Mouse (Mus musculus): ENCODE data around the gene Gosr1. TPM values are rescaled to one million over a fixed set of nuclear protein-coding genes. Genes with fewer than 3 reads are reported as not detected.
"Not testable (repeated sequence)": the region's sequence is repeated elsewhere in the genome, so short reads cannot be mapped to it uniquely, and the experiment has no call there.

The Gosr1 gene
- 27.5 TPM in 2 replicates for polyA plus RNA-seq (2015; fragmentation: Nextera tagmentation; extraction: Ambion mirVana)

DNA sequence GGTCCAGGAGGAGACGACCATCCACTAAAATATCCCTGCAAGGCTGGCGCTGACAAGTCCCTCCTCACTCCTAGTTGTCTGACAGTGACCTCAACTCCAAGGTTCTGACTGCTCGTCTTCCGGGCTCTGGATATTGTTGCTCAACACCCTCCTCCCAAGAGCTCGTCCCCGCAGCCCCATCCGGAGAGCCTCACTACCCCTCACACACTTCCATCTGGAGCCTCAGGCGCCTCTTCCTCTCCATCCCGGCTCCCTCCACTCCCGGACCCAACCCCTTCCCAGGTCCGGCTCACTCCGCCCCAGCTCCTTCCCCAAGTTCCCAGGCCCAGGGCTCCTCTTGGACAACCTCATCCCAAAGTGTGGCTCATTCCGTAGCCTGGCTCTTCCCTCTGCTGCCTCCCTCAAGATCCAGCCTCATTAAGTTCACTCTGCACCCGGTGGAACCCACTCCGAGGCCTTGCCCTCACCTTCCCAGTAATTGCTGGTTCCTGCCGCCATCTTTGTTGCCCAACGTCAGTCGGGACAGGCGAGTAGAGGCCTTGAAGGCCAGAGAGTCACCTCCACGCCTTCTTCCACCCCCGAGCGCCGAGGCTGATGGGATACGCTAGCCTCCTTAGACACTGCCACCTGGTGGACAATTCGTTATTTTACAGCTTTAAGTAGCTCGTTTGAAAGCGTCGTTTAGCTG, at the start of gene Gosr1:
TSS of gene Gosr1 (minus strand) at position 527 of the 688 bp plus-strand sequence.
- DNase-seq (ENCODE audit: low spot score): peak; percentile 96

DNA sequence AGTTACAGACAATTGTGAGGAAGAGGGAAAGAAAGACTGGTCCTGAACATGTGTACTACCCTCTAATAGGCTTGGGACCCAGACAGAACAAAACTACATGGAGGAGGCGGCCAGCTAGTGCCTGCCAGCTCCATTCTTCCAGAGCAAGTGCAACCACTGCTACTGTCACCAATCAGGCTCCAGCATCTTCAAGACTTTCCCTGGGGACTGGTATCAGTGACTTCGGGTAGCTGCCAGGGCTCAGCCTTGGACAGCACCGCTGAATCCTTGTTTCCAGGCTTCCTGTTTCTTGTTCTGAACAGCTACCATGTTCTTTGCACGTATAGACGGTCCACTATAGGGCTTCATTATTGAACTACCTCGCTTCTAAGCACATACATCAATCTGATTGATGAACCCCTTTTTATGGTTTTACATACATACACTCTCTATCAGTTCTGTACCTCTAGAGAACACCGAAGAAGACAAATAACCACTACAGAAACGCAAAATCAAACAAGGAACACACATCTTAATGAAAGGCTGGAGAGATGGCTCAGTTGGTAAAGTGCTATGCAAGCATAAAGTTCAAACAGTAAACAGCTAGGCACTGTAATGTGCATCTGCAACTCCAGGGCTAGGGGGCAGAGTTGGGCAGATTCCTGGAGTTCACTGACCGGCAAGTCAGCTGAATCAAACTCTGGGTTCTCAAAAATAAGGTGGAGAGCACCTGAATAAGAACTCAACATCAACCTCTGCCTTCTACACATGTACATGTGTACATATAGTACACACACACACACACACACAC, 47.5 kb upstream of the Gosr1 start:
- DNase-seq (ENCODE audit: low spot score): no peak

DNA sequence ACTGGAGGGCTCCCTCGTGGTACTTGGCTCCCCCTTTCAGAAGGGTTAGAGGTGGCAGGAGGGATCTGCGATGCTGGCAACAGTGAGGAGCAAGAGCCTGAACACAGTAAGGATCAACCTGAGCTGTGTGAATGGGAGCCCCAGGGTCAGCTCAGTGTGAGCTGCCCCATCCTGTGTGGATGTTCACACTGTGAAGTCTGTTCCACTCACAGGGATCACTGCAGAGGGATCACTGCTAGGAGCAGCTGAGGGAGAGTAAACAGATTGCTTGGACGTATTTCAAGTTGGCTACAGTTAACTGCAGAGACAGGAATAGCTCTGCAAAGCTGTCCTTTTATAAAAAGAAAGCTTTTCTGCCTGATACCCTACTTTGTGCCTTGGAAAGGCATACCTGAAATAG, 46.1 kb upstream of the Gosr1 start:
- no peak for DNase-seq (ENCODE audit: low spot score)

DNA sequence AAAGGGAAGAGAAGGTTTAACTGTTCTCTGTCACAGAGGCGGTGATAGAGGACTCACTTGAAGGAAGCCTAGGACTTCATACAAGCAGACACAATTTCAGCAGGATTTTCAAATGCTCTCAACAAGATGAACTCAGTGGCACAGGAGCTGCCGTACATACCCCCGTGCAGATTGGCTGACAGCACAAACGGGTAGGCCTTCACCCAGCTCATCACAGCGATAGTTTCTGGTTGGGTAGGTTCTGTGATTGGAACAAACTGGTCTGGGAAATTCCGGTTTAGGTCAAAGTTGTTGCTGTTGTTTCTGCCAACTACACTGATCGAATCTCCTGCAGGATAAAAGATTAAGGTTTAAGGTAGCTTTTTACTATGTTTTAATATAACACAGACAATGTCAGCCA, 45.2 kb upstream of the Gosr1 start:
- no peak for DNase-seq (ENCODE audit: low spot score)

DNA sequence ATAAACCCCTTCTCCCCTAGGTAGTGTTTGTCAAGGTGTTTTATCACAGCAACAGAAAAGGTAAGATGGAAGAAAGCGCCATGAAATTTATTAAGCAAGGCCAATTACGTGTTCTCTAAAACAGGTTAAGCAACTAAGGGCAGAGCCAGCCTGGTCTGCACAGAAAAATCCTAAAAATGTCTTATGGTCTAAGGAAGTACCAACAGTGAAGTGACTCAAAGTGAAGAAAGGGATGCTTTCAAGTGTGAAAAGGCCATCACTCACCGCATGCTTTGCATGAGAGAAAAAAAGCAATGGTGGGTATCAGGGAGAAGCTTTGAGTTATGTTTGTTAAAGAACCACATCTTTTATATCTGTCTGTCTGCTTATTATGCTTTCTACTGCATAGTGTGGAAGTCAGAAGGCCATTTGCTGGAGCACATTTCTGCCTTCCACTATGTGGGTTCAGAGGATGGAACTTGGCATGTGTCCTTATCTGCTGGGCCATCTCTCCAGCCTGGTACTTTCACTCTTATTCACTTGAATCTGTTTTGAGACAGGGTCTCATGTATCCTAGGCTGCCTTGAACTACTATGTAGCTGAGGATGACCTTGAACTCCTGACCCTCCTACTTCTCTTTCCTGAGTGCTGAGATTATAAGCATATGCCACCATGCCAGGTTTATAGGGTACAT, 43.8 kb upstream of the Gosr1 start:
- no peak for DNase-seq (ENCODE audit: low spot score)

DNA sequence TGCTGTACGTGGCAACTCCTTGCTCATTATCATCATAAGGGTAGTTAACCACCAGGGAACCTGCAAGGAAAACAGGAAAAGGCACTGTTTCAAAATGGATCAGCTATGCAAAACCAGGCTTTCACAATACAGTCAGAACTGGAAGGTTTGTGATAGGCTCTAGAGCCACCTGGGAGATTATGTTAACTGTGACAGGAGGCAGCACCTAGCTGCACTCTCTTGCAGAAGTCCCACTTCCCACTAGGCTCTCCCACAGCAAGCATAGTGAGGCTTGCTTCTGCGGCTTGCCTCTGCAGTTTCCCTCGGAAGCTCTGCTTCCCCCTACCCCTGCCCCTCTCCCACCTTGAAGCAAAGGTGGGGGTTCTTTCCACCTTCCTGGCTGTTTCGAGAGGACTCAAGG, 42.6 kb upstream of the Gosr1 start:
- no peak for DNase-seq (ENCODE audit: low spot score)

DNA sequence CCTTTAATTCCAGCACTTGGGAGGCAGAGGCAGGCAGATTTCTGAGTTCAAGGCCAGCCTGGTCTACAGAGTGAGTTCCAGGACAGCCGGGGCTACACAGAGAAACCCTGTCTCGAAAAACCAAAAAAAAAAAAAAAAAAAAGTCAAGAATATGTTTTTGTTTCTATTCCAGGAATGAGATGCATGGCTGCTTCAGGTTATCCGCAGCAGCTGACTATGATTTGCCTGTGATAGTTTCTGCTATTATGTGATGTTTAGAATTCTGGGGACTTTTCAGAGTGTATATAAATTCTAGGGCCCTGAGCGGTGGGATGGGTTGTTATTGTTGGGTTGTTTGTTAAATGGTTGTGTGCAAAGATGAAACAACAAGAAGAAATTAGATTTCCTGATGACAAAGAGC, 41.7 kb upstream of the Gosr1 start:
- not testable (repeated sequence) for DNase-seq (ENCODE audit: low spot score)

DNA sequence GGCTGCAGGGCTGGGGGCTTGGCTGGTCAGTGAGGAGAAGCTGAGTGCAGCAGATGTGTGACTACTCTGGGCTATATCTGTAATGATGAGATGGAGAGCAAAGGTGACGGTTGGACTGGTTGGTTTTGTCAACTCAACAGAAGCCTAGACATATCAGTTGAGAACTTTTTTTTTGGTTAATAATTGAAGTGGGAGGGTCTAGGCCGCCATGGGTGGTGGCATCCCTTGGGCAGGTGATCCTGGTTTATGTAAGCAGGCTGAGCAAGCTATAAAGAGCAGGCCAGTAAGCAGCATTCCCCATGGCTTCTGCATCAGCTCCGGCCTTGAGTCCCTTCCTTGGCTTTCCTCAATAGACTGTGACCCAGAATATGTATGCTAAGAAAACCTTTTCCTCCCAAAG, 39.9 kb upstream of the Gosr1 start:
- DNase-seq (ENCODE audit: low spot score): no peak

DNA sequence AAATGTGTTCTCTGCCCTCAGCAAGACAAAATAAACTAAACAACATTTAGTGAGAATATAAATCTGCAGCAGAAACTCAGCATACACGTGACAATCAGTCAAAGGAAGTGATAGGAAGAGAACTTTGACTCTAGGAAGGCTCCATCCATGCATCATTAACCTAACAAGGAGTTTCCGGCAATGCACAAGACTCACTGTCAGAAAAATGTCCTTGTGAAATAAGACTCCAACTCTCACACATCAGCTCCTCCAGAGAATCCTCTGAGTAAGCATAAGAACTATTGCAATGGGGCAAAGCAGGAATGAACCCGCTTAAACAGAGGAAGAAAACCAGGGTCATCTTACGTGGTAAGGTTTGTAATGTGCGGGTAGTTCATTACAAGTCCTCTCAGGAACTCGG, 33.9 kb upstream of the Gosr1 start:
- no peak for DNase-seq (ENCODE audit: low spot score)

DNA sequence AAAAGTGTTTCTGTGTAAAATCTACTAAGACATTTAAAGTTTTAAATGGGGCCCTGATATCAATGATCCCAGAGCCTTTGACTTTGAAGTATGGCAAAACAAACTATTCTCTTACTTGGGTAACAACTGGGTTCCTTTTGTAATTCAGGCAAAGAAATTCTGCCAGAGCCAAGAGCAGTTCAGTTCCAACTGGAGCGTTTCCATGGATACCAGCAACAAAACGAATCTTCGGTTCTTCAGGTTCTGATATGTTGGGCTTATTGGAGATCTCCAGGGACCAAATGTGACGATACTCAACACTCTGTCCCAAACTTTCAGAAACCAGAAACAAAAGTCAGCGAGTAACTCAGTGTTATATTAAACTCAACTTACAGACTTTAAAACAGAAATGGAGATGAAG, 31.9 kb upstream of the Gosr1 start:
- no peak for DNase-seq (ENCODE audit: low spot score)

DNA sequence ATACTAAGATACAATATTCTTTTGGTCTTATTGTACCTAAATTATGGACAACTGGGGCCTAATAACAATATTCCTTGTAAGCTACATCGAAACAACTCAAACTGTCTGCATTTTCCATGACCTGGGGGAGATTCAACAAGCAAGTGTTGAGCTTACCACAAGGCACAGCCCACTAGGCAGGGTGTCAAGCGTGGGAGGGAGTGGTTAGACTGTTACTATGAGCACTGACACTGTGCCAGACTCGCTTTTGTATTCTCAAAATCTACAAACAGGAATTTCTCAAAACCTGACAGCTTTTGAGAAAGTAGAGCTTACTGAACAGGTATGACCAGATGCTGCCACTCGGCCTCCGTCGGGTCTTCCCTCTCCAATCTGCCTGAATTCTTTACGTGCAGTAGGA, 28.0 kb upstream of the Gosr1 start:
- no peak for DNase-seq (ENCODE audit: low spot score)

DNA sequence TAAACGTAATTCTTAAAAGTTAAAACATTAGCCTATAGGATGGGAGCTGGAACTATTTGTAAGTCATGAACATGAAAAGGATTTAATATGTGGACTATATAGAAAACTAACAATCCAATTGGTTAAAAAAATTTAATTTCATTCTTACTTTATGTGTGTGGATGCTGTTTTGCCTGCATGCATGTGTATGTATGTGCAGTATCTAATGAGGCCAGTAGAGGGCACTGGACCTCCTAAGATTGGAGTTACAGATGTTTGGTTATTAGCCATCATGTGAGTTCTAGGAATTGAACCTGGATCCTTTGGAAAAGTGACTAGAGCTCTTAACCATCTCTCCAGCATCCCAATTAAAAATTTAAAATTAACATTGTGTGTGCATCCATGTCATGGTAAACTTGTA, 25.9 kb upstream of the Gosr1 start:
- peak; percentile 37 for DNase-seq (ENCODE audit: low spot score)

DNA sequence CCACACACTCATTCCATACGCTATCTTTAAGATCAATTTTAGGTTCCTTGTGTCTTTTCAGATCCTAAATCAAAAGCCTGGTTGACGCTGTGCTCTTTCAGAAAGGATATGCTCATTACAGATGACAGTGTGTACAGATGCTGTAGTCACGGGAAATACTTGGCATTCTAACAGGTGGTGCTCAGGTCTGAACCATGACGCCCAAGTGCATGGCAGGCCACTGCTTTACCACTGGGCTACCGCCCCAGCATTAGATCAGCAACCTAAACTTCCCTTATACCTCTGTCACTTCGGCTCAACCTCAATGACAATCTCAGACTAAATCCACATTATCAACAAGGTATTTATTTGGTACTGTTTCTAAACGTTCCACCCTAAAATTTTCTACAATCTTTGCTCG, 12.2 kb upstream of the Gosr1 start:
- DNase-seq (ENCODE audit: low spot score): no peak

DNA sequence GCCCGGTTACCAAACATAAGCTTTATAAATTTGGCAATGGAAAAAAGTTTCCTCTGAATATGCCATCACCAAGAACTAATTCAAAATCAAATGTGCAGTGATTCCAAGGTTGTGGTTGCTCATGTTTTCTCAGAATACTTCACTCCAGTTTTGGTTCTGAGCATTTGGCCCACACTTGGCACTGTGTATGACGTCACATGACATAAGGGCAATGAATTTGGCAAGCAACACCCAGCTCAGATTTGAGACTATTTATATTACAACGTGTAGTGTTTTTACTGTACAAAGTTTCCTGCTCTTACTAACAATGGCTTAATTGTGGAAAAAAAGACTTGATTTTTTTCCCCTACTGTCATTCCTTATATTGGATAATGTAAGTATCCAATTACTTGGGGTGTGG, 10.4 kb upstream of the Gosr1 start:
- no peak for DNase-seq (ENCODE audit: low spot score)

DNA sequence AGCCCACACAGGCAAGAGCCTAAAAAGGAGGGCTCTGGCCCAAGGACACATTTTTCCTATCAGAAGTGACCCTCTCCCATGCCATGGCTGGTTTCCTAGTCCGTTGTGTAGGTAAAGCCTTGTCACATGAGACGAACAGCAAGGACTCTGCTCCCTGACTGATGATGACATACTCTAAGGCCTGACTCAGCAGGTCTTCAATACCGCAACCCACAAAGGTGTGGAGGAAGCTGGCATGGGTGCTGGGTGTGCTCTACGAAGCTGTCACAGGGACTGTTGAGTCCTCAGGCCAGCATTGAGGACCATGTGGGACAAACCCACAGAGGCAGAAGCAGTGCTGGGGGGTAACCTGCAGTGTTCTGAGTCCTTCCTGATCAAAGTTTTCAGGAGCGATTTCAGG, 7.2 kb upstream of the Gosr1 start:
- no peak for DNase-seq (ENCODE audit: low spot score)

DNA sequence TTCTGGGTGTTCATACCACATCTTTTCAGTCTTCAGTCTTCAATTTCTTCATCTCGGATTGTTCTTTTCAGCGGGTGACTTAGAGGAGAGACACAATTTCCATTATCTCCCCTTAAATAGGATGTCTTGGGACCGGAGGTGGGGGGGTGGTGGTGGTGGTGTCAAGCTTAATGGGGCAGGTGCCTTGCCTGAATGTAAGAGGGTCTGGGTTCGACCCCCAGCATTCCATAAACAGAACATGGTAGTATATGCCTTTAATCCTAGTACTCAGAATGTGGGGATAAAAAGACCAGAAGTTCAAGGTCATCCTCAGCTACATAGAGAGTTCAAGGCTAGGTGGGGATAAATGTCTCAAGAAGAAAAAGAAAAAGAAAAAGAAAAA, 353 bp upstream of the Gosr1 start:
- DNase-seq (ENCODE audit: low spot score): no peak

DNA sequence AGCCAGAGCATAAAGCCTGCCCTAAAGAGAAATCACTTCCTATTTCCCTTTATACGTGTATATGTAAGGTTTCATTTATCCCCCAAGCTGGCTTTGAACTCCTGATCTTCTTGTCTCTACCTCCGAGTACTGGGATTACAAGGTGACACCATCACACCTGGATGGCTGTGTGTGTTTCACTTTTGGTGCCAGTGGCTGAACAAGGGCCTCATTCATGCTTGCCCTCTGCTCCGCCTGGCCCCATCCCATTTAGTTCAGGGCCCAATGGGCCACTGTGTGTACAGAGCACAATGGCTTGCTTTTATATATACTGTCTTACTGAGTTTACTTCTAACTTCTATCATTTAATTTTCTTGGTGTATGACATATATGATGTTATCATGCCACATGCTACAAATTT, 11.1 kb downstream of the Gosr1 start:
- DNase-seq (ENCODE audit: low spot score): no peak

DNA sequence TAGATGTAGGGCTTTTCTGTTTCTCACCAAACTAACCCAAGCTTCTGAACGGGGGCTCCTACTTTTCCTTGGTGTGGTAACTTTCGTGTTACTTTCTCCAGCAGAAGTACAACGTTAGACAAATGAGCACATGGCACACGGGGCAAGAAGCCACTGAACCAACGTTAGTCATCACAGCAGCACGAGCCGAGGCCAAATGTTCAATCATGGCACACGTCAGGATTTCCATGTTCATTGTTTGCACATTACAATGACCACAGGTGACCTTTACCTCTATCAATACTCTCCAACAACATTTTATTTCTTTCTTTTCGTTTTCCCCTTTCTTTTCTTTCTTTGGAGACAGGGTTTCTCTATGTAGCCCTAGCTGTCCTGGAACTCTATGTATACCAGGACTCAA, 14.6 kb downstream of the Gosr1 start:
- DNase-seq (ENCODE audit: low spot score): no peak

DNA sequence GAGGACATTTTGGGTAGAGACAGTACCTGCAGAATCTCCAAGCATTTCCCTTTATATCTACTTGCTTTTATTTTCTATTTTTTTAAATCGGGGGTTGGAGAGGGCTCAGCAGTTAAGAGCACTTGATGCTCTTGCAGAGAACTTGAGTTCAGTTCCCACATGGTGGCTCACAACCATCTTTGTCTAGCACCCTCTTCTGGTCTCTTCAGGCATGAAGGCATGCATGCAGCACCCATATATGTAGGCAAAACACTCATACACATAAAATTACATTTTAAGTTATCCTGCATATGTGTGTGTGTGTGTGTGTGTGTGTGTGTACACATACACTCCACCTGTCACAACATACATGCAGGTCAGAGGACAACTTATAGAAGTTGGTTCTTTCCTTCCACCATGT, 17.5 kb downstream of the Gosr1 start:
- no peak for DNase-seq (ENCODE audit: low spot score)

DNA sequence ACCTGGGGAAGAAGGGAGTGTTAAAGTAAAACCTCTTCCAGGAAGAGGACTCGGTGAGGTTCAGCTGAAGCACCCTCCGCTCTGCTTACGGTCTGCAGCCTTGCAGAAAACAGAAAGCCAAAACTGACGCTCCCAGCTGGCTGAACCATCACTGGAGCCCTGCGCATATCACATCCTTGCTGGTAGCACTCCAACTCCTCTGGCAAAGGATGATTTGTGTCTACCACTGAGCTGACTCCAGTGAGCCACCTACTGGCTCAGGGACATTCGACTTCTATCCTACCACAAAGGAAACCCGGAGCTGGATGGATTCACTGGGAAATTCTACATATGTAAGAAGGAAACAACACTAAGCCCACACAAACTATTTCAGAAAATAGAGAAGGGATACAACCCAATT, 18.8 kb downstream of the Gosr1 start:
- DNase-seq (ENCODE audit: low spot score): no peak

DNA sequence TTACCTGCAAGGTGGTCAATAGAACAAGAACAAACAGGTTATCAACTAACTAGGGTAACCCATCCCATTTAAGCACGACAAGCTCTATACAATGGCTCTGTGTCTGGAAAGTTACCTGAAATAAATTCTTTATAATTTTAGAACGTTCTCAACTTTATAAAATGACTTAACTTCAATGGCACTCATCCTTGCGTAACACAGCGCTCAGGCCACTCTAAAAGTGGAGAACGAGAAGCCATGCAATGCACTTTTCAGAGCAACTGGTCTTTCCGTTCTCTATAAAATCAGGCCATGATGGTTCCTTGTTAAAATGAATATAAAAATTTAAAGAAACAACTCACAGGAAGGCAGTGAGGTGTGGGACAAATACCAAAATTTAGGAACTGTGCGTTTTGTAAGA, 20.9 kb downstream of the Gosr1 start:
- no peak for DNase-seq (ENCODE audit: low spot score)

DNA sequence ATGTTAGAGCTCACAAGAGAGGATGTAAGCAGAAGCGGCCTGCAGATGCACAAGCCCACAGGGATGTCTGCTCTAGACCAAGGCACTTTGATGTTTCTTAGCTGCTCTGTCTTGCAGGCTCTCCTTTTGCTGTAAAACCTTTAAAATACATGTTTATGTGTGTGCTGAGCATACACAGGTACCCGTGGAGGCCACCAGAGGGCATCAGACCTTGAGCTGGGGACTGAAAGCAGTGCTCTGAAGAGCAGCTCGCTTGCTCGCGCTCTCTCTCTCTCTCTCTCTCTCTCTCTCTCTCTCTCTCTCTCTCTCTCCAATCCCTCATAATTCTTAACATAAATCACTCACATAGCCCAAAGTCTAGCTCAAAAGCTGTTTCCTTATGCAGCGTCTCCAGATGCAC, 24.3 kb downstream of the Gosr1 start:
- DNase-seq (ENCODE audit: low spot score): peak; percentile 29
